Mouse (Mus musculus): Measurements from ENCODE around the gene Psd4.

The Psd4 gene

DNA sequence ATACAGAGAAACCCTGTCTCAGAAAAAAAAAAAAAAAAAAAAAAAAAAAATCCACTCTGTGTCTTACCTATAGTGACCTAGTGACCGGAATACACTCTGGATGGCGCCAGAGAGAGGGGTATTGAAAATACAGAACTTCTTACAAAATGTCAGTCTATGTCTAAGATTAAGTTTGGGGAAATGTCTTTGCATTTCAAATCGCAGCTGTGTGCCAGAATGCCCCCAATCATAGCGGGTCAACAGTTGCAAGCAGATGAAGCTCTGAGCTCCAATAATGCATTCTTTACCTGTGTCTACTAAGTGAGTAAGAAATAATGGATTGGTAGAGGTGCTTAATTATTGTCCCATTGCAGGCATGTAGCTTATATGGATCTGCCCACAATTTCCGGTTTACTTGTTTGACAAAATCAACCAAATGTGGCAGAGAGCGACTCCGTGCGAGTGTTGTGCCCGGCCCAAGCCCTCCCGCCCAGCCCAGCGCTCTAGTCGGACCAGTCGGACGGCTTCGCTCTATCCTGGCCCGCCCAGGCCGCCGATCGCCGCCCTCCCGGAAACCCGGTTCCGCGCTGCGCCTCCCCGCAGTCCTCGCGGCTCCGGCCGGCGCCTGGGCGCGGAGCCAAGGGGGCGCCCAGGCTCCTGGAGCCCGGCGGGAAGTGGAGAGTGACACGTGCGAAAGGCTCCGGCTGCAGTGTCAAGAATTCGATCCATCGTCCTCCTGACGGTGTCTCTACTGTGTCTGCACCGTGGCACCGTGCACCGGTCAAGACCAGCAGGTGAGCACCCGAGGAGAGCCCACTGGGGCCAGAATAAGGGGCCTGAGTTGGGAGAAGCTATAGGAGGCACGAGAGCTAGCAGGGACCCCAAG is at the start of gene Psd4:
Gene Psd4 (plus strand): TSS at position 551 of the 865 bp plus-strand sequence.
- DNase-seq (ENCODE audit: low read depth, low spot score), result no peak

DNA sequence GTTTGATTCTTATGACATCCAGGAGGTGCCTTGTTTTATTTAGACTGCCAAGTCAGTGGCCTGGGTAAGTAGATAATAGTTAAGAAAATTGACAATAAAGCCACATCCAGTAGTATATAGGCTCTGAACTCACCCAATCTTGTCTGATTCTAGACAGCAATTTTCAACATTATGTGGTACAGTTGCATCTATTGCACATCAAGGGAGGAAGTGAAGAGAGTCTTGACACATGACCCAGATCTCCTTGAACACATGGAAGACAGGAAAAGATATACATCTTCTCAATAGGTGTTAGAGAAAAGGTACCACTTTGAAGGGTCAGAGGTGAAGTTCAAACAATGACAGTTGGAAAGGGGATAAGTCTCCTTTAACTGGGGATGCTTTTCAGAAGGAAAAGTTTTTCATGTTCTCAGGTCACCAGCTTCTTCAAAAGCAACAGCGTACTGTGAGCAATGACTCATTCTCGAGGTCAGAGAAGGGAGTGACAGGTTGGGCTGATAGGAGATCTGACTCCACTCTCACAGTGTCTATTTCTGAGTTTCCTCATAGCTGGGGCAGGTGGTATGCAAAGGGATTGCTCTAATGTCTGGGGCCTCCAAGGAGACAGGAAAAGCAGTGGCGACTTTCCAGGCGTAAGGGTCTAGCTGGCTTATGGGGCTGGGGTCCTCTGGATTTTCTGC is 49.3 kb upstream of the Psd4 start:
- DNase-seq (ENCODE audit: low read depth, low spot score), result no peak

DNA sequence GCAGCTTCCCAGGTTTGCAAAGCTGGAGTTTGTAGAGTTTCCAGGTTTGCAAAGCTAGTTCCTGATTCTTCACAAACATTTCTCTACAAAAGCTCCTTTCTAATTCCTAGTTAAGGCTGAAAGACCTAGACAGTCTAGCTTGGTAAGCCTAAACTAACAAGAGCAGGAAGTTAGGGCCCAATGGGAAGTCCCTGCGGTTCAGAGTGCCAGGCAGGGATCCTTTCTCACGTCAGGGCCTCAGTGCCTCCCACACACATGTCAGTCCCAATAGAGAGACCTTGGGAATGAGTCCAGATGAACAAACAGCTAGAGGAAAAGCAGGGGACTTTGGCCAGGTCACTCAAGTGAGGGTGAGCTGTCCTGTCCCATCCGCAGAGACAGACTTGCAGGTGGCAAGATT is 32.0 kb upstream of the Psd4 start:
- no peak for DNase-seq (ENCODE audit: low read depth, low spot score)

DNA sequence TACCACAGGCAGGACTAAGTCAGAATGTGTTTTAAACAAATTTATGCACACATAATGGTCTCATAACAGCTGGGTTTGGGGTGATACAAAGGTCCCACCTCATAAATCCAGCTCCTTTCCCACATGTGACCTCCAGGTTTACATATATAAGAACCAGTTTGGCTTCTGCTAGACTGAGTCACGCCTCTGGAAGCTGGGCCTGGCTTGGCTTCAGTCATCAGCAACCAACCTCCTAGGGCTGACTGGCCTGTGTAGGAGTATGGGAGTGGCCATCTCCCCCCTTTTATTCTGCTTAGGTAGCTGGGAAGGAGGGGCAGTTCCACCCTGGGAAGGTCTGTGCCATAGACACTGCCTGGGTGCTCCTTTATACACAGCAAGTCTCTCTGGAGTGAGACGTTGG is 30.8 kb upstream of the Psd4 start, which contains the start of gene Il1rn:
Gene Il1rn (plus strand): TSS at position 309 of the 400 bp plus-strand sequence.
- DNase-seq (ENCODE audit: low read depth, low spot score), result no peak

DNA sequence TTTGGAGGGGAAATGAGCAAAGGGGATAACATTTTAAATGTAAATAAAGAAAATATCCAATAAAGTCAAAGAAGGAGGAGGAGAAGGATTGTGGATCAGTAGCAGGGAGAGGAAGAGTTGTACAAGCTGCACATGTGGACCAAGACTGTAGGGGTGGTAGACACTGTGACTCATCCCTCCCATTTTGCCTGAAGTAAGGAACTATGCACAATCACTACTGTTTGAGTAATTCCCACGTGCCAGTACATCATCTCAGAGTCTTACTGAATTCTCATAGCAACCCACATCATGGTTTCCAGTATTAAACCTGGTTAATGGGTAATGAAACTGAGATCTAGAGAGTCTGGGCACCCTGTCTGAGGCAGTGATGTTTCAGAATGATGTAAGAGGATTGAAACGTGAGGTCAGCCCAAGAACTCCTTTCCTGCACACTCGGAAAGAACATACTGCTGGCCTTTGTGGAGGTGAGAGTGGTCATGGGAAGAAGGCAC is 25.9 kb upstream of the Psd4 start:
- DNase-seq (ENCODE audit: low read depth, low spot score), result no peak

DNA sequence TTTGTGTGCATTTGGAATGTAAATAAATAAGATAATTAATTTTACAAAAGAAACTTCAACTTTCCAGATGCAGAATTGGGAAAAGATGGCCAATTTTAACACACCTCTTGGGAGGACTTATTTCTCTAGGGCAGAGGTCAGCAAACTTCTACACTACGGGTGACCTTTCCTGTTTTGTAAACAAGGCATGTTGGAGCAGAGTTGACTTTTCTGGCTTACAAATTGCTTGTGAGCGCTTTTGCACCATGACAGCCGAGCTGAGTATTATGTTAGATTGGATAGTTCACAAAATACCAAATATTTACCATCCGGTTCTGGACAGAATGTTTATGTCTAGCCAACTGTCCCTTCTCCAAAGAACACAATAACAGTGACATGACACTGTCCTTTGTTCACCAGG is 22.8 kb upstream of the Psd4 start:
- DNase-seq (ENCODE audit: low read depth, low spot score), result no peak

DNA sequence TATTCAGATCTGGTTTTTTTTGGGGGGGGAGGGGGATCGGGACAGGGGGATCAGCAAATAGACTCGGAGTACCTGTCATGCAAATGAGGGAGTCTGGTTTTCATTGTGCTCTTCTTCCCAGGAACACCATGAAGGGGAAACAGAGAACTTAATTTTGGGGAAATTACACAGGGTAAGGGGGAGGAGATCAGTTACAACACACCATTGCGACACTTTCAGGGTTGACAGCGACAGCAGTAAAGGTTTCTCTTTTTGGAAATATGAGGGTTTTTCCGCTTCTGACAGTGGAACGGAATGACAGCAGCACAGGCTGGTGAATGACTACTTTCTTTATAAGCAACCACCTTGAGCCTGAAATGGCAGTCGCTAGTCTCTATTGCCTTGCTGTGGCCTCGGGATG is 22.3 kb upstream of the Psd4 start:
- no peak for DNase-seq (ENCODE audit: low read depth, low spot score)

DNA sequence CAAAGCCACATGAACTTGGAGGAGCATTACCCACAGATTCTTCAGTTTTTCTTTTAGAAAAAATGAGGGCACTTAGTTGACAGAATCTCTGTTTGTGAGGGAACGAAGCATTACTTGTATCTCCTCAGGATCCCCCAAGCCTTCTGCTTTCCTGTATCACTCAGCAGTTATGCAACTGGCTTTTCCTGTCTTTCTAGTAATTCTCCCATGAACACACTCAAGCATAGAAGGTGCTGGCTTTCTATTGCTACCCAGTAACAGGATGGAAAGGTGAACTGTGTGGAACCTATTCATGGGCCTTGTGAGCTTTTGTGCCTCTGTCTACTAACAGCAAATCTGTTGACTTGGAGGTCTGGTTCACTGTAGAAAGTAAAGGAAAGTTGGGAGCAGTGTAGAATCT is 19.5 kb upstream of the Psd4 start:
- DNase-seq (ENCODE audit: low read depth, low spot score), result no peak

DNA sequence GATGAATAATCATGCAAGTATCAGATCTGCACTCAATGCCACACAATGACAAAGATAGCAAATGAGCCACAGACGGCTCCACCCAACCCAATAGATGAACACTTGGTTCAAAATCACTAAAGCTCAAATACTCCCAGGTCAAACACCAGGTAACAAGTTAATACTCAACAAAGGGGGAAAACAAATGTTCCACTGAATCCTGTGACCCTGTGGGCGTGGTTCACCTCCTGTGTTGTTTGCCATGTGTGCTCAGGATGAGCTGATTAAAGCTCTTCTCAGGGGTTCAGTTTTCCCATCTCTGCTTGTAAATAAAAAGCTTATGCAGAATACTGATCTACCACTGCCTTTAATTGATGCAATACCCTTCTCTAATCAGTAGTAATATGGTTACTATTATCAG is 16.2 kb upstream of the Psd4 start:
- no peak for DNase-seq (ENCODE audit: low read depth, low spot score)

DNA sequence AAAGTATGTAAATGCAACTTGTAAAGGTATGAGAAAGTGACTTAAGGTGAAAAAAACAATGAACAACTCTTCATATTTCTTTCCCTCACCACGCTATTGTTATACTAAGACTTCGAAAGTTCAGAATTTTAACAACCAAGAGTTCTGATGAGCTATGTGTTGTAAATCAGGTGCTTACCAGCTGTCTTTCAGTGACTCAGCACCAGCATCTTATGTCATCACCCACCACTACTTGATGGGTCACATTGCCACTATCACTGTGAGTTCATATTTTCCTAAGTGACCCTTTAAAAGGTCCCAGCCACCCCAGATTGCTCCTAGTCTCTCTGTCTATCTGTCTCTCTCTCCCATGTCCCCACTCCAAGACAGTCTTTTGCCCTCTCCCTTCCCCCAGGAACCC is 14.3 kb upstream of the Psd4 start:
- DNase-seq (ENCODE audit: low read depth, low spot score), result no peak

DNA sequence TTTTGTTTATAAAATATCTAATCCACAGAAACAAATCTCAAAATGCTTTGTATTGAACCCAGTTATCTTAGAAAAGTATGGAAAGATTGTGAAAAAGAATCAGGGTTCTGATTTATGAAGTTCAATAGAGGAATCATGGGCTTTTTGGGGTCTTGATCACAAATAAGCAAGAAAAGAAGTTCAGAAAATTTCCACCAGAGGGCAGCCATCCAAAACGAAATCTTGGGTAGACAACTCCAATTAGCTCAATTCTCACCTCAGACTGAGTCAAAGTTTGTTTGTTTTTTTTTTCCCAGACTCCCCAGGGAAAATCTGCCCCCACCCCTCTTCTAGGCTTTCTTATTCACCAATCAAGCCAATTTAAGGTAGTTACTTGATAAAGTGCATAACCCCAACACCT is 9.7 kb upstream of the Psd4 start:
- DNase-seq (ENCODE audit: low read depth, low spot score), result no peak

DNA sequence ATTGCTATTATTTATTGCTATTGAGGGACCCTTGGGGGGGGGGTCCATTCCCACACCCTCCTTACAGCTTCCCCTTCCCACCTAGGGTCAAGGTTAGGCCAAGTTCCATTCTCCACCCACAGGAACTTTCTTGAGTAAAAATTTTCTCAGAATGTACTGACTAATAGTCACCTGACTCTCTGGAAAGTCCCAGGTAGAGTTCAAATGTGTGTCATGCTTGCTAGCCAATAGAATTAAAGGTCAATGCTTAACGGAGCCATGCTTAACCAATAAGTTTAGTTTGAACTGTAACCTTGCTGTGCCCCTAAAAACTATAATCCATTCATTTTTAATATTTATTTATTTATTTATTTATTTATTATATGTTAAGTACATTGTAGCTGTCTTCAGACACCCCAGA is 8.0 kb upstream of the Psd4 start:
- no peak for DNase-seq (ENCODE audit: low read depth, low spot score)

DNA sequence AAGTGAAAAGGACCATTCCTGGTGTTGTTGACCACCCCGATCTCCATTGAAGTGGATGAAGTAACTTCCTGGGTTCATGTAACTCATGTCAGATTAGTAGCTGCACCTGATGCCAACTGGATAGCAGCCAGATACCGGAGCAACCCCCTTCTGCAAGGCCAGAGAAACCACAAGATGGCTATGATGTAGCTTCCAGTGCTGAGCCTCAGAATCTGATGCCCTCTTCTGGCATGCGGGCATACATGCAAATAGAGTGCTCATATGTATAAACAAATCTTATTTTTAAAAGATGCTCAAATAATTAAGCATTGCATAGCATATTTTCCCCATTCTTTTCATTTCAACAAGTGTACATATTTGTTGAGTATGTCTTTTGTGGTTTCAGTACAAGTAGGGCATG is 3.6 kb upstream of the Psd4 start:
- DNase-seq (ENCODE audit: low read depth, low spot score), result no peak

DNA sequence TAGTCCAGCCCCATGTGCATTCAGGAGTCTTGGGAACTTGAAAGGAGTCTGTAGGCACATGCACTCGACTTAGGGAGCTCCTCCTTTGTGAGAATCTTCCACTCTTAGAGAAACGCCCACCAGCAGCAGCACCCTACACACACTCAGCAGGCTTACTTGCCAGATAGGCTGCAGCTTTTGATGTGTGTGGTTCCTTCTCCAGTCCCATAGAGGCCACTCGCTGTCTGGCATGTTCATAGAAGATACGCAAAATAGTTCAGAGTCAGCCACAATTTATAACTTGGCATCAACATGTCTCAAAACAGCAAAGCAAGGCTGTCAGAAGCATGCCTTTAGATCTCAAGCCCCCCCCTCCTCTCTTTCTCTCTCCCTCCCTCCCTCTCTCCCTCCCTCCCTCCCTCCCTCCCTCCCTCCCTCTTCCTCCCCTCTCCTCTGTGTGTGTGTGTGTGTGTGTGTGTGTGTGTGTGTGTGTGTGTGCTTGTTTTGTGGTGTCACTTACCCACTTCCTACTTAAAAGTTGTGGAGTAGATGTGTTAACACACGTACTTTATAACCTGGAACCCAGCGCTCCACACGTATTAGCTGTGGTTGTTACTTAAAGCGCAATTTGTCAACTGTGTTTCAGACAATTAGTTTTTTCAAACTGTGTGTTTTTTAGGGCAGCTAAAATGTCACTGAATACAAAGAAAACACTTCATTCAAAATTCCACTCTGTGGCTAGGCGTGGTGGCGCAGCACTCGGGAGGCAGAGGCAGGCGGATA is 985 bp upstream of the Psd4 start:
- DNase-seq (ENCODE audit: low read depth, low spot score), result no peak

DNA sequence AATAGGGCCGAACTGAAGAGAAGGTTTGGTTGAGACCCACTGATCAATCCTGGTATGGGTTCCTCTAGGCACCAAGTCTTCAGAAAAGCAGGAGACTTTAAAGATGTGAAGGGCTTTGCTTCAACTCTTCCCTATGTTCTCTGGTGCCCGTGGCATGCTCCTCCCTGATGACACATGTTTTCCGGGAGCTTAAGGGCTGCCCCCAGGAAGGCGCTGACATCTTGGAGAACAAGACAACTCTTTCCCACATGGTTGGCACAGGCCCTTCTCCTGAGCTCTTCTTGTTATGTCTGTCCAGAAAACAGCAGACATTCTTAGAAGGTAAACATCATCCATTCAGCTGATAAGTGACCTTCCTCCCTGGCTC is 498 bp downstream of the Psd4 start:
- DNase-seq (ENCODE audit: low read depth, low spot score), result no peak

DNA sequence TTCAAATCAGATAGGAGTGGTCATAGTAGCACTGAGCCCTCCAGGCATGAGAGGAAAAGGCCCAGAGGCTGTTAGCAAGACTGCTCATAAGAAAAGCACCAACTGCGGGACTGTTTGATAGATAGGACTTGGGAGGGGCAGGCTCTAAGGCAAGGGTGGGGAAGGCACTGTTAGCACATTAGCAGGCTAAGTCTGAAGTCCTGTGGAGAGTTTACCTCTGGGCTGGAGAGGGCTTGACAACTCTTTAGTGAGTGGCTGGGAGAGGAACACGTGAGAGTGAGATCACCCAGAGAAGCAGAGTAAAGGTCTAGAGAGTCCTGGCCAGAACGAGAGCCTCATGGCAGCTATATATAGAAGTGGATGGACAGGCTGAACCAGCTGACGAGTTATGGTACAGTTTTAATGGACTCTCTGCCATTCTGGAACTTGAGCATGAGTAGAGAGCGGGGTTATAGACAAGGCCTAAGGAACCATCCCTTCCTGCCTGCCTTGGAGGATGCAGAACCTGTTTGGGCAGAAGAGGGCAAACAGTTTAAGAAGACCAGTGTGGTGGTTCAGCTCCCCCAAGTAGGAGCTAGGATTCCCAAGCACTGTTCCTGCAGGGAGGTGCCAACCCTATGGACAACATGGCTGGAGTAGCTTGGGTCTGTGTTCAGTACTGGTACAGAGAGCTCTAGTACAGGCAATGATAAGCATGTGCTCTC is 11.5 kb downstream of the Psd4 start:
- DNase-seq (ENCODE audit: low read depth, low spot score), result no peak

DNA sequence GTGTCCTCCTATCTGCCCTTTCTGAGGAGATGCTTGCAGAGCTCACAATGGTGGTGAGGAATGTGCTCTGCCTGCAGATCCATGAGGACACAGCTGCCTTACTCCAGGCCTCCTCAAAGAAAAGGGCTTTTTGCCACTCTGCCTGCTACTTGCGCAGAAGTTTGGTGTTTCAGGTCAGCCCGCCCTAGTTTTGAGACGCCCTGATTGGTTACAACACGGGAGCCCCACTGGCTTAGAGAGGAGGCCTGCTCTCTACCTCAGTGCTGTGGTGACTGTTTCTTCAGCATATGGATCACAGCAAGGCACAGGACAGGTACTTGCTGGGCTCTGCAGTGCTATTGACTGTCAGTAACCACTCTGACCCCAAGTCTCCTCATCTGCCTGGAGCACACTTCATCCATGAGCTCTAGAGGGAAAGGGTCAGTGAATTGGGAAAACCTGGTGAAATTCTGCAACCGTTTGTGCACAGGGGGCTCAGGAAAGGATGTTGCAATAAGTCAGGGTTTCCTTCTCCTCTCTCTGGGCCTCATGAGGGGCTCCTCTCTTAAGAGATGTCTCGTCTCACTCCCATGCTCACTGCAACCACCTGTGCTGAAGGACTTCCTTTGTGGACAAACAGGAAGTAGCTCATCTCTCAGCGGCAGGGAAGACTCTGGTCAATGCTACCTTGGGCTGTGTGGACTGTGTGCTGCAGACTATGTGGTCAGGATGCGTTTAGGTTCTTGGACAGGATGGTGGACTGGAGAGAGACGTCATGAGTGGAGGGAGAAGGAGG is 15.3 kb downstream of the Psd4 start:
- DNase-seq (ENCODE audit: low read depth, low spot score), result no peak

DNA sequence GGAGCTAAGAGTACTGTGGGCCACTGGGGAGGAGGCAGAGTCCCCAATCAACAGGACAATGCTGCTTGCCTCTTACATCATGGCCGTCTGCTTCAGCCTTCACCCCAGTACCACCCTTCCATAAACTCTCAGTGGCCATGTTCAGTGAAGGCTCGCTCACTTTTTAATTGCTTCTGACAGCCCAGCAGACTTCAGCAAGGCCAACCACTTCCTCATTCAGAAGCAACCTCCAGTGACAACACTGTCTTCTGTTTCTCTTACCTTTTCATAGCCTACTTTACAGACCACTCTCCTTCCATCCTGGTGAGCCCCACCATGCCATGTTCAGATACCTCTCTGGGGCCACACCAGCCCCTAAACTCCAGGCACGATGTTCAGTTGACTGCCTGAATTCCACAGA is 16.3 kb downstream of the Psd4 start:
- DNase-seq (ENCODE audit: low read depth, low spot score), result no peak

DNA sequence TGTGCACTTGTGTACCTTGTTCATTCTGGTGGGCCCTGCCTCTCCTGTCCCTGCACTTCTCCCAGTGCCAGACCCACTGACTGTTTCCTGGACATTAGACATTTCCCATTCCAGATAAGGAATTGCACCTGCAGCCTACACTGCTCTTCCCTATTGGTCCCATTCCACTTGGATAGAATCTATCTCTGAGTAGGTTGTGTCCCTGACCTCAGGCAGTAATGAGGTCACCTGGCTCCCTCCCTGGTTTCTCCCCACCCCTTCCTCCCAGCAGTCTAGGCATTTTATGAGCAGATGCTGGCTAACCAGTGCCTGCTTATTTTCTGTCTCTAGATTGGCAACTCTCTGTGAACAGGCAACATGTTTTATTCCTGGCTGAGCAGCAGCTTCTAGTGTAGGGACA is 17.0 kb downstream of the Psd4 start:
- no peak for DNase-seq (ENCODE audit: low read depth, low spot score)

DNA sequence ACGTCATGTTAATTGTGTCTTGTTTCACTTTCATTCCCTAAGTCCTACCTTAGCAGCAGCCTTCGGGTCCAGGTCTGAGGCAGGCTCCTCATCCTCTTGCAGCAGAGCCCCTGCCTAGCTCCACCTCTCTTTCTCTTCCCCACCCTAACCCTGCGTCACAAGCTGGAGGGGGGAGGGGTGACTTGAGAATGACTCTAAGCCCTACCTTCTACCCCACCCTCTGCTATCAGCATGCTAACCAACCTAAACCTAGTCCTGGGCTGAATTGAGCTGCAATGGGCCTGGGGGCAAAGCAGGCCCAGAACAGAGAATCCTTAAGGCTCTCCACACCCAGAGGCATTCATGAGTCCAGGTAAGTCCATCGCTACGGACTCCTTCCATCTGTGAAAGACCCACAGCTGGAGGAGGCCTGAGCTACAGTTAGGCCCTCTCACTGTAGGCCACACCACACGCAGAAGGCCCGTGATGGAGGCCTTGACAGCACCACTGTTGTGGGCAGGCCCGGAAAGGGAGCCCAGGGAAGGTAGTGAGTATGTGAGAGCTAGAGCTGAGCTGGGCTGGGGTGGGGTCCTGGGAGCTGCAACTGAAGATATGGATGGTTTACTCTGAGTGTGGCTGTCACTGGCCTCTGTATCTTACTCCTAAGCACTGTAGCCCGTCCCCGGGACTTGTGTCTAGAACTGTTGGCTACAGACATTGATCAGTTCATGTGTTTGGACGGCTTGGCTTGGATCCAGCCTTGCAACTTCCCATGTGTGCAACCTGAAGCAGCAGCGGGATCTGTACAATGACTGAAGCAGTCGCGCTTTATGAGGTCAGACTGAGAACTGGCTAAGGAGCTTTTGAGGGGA is 18.0 kb downstream of the Psd4 start:
- no peak for DNase-seq (ENCODE audit: low read depth, low spot score)

Measured in WW6 (cell line).